Mouse (Mus musculus) heart, postnatal 4 days (tissue): ENCODE data around the gene Rbm39. TPM values are rescaled to one million over a fixed set of nuclear protein-coding genes. Genes with fewer than 3 reads are reported as not detected.

ENCODE experiments used
- total RNA-seq, 2 experiments: library from RNA; stranded (reverse); gene quantifications; 2 replicates each; pipeline ENCODE4 v1.2.3; 2021

Gene Rbm39
- total RNA-seq, 2 experiments from 2014 or later: 264 to 286 TPM

Other genes starting within 250 kb of the Rbm39 start
- 100 to 1,000 TPM; 149 to 164 TPM for gene Uqcc1, start 249.9 kb downstream of the Rbm39 start, total RNA-seq
- gene Gm15557, start 239.5 kb downstream of the Rbm39 start, total RNA-seq: not detected
- under 1 TPM in 1 of 2 experiments, not detected in 1; 0.12 TPM for gene Gdf5, start 234.9 kb downstream of the Rbm39 start, total RNA-seq
- 10 to 100 TPM; 11.9 to 14.4 TPM for gene Cep250, start 223.8 kb downstream of the Rbm39 start, total RNA-seq
- gene 6430550D23Rik, start 172.3 kb downstream of the Rbm39 start, total RNA-seq: under 1 TPM; 0.18 to 0.21 TPM
- 10 to 100 TPM; 86.5 to 91.5 TPM for gene Ergic3, start 172.2 kb downstream of the Rbm39 start, total RNA-seq
- gene Fer1l4, start 127.3 kb downstream of the Rbm39 start, total RNA-seq: not detected
- gene Spag4, start 115.1 kb downstream of the Rbm39 start, total RNA-seq: 1 to 10 TPM in 1 of 2 experiments, under 1 TPM in 1; 0.79 to 1.5 TPM
- 10 to 100 TPM; 16.4 to 19.3 TPM for gene Cpne1, start 68.3 kb downstream of the Rbm39 start, total RNA-seq
- 10 to 100 TPM; 40.2 to 43.6 TPM for gene Rbm12, start 68.3 kb downstream of the Rbm39 start, total RNA-seq
- 10 to 100 TPM; 30.3 to 33.8 TPM for gene Gm28036, start 53.1 kb downstream of the Rbm39 start, total RNA-seq
- gene Romo1, start 36.2 kb downstream of the Rbm39 start, total RNA-seq: 100 to 1,000 TPM; 273 to 278 TPM
- 10 to 100 TPM; 51.5 to 51.9 TPM for gene Nfs1, start 36.1 kb downstream of the Rbm39 start, total RNA-seq
- gene Phf20, start 16.2 kb upstream of the Rbm39 start, total RNA-seq: 10 to 100 TPM; 20.5 to 21.3 TPM
- gene Cnbd2, start 132.1 kb upstream of the Rbm39 start, total RNA-seq: 1 to 10 TPM in 1 of 2 experiments, under 1 TPM in 1; 0.88 to 1.5 TPM
- 10 to 100 TPM; 84.4 to 88.3 TPM for gene Scand1, start 132.5 kb upstream of the Rbm39 start, total RNA-seq
- 10 to 100 TPM; 20.5 TPM for gene Epb41l1, start 240.7 kb upstream of the Rbm39 start, total RNA-seq